Mouse (Mus musculus): ENCODE results near the gene Gm11172. TPM values are rescaled to one million over a fixed set of nuclear protein-coding genes. Genes with fewer than 3 reads are reported as not detected.

The Gm11172 gene
- total RNA-seq, 2 experiments from 2014 or later, result not detected

Other genes starting within 250 kb of the Gm11172 start
- gene Socs1, start 27.4 kb upstream of the Gm11172 start, total RNA-seq (2021), result 1 to 10 TPM; 1.1 to 1.3 TPM
- gene Tnp2, start 24.3 kb upstream of the Gm11172 start, total RNA-seq (2021), result not detected
- gene Prm3, start 22.0 kb upstream of the Gm11172 start, total RNA-seq (2021), result not detected
- gene Prm2, start 16.8 kb upstream of the Gm11172 start, total RNA-seq (2021), result not detected
- gene Prm1, start 7.1 kb upstream of the Gm11172 start, total RNA-seq (2021), result not detected
- under 1 TPM; 0.24 to 0.46 TPM for gene Rmi2, start 22.1 kb downstream of the Gm11172 start, total RNA-seq (2021)
- gene Snn, start 248.0 kb downstream of the Gm11172 start, total RNA-seq (2021), result 100 to 1,000 TPM; 219 to 230 TPM